Mouse (Mus musculus): ENCODE results near the gene Treml2.

Gene Treml2

DNA sequence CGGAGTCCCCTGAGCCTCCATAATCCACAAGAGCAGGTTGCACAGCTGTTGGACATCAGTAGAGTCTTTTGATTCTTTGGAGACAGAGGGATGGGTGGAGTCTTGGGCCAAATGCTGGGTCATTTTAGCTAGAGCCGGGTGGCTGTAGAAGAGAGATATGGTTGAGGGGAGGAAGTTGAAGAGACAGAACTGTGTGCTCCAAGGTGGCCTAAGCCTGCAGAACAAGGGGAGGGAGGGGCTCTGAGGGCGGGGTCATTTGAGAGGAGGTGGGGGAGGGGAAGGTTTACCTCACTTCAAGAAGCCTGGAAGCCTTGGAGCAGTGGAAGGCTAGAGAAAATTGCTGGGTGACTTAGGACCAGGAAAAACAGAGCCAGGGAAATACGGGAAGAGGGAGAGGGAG is at the start of gene Treml2:
Gene Treml2 (plus strand): TSS at position 296 of the 400 bp plus-strand sequence.
- DNase-seq, result no peak

DNA sequence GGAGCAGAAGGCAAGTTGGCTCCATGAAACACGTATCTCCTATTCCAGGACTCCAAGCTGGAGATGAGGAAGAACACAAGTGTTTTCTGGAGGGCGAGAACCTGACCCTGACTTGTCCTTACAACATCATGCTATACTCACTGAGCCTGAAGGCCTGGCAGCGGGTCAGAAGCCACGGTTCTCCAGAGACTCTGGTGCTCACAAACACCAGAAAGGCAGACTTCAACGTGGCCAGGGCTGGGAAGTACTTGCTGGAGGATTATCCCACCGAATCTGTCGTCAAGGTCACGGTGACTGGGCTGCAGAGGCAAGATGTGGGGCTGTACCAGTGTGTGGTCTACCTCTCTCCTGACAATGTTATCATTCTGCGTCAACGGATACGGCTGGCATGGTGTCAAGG is 49.8 kb upstream of the Treml2 start:
- no peak for DNase-seq

DNA sequence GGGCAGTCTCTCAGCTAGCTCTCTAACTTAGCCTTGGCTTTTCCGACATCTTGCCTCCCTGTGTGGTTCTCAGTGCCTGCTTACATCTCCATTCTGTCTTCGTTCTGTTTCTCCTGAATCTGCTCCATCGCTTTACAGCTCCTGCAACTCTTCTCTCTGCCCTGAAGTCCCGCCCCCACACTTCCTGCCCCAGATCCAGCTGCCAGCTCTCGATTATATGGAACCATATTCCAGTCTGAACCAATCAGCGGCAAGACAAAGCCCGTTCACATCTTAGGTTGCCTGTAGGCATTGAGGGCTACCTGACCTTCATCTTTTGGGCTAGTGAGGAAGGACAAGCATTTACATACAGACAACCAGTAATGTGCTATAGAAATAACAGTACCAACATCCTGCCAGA is 48.7 kb upstream of the Treml2 start:
- DNase-seq, result no peak

DNA sequence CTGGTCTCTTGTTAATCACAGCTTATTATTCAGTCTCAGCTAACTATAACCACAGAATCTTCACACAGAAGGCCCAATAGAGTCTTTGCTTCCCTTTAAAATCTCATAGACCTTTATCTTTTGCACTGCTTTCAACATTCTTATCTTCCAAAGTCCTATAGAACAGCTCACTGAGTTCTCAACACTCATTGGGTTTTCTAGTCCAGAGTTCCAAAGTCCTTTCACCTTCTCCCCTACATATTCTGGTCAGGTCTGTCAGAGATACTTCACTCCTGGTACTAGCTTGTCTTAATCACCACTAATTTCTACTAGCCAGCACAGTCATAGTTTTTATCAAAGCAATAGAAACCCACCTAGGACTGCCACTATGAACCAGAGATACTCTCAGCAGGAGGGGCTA is 42.7 kb upstream of the Treml2 start:
- DNase-seq, result no peak

DNA sequence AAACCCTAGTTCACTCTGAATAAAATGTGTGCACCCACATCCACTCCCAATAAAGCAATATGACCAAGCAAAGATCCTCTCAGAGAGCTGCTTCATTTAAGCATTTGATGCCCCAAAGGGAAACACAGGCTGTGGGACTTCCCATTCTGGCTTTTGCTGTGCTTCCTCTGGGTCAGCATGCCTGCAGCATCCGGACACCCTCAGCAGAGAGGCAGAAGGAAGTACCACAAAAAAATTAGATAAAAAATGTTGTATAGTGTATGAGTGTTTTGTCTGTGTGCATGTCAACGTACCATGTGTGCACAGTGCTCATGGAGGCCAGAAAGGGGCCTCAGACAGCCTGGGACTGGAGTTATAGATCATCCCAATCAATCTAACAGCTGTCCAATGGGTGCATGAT is 37.4 kb upstream of the Treml2 start:
- no peak for DNase-seq

DNA sequence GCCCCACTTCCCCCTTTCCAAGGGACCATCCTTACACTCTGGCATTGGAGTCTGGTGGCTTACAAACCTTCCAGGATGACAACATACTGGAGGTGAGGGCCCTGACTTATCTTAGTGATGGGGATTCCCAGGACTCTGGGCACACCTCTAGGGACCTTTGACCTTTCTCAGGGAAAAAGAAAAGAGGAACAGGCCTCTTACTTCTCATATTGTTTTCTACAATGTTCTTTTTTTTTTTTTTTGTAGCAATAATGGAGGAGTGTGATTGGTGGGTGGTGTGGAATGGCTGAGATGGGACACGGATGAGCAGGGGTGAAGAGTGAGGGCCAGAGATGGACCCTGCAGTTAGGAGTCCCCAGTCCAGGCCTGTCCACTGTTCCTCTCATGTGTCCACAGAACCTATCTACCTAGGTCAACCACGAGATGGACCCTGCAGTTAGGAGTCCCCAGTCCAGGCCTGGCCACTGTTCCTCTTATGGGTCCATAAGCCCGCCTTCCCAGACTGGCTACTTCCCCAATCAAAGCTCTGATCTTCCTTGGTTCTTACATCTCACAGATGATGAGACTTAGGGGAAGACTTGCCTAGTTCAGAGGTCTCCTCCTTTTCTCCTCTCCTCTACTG is 35.4 kb upstream of the Treml2 start, which contains the start of gene Treml4:
Gene Treml4 (plus strand): TSS at position 555 of the 622 bp plus-strand sequence.
- DNase-seq, result no peak

DNA sequence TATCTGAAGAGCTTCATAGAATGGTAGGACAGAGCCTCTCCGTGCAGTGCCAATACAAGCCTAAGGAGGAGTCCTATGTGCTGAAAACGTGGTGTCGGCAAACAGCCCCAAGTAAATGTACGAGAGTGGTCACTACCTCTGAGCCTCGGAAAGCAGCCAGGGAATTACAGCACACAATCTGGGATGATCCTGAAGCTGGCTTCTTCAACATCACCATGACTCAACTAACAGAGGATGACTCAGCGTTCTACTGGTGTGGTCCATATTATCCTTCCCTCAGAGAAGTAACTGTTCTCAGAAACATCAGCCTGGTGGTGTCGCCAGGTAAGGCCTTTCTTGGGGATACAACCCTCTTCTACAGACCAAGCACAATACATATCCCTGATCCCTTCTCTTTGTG is 34.6 kb upstream of the Treml2 start:
- no peak for DNase-seq

DNA sequence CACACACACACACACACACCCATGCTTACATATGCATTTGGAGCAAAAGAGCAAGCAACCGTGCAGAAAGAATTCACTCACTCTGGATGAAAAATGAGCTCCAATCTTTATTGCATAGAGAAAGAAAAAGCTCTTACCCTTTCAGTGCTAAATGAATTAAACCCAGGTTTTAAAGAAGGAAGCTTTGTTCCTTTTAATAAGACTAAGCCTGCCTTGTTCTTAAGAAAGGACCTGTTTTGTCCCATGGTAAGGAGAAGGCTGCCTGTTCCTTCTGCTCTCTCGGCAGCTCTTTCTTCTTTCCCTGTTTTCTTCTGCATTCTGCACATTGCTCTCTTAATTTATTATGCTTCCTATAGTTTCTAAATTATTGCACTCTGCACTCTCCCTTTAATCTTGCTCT is 33.2 kb upstream of the Treml2 start:
- DNase-seq, result no peak

DNA sequence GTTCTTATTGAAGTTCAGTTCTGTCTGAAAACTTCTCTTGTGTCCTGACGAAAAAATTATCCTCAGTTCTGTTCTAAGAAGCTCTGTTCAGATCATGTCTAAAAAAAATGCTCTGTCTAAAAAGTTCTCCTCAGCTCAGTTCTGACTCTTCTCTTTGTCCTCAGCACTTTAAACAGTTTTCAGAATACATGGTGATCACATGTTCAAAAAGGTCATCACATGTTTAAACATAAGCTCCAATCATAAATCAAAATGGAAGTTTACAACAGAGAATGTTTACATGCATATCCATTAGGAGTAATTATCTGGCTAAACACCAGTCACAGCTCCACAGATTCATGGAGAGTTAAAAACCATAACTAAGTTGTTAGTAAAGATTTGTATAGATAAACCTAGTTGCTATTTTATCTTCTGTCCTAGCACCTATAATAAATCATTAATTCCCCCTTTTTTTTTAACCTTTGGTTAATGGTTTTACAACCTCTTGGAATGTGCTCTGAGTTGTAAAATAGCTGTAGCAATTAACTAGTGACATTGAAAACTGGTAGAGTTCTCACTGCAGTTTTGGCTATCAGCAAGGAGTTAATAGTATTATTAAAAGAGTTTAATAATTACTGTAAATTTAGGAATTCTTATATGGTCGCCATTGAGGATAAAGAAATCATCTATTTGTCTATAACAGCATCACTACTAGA is 32.5 kb upstream of the Treml2 start:
- DNase-seq, result no peak

DNA sequence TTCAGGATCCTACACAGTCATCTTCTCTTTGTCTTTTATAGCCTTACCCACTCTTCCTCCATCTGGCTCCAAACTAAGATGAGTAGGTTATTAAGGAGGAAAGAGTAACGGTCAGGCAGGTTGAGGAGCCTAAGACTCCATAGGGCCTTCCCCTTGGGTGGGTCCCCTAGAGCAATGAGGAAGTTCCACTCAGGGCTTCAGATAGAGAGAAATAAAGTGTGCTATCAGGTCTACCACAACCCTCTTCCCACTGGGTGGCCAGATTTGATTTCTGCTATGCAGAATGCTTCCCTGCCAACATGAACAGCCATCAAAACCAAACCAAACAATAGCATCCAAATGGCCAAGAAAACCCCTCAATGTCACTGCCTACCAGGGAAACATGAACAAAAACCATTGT is 31.7 kb upstream of the Treml2 start:
- no peak for DNase-seq

DNA sequence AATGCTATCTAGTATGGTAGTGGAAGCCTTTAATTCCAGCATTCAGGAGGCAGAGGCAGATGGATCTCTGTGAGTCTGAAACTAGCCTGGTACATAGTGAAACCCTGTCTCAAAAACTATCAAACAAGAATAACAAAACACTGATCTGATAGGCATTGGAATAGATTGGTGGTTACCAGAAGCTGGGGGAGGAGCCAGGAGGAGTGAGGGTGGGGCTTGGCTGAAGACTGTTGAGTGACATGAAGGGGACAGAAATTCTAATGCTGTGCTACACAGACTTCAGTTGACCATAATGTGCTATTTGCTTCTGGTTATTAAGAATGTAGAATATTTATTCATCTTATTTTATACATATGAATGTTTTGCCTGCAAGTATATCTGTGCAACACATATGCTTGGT is 31.0 kb upstream of the Treml2 start:
- DNase-seq, result no peak

DNA sequence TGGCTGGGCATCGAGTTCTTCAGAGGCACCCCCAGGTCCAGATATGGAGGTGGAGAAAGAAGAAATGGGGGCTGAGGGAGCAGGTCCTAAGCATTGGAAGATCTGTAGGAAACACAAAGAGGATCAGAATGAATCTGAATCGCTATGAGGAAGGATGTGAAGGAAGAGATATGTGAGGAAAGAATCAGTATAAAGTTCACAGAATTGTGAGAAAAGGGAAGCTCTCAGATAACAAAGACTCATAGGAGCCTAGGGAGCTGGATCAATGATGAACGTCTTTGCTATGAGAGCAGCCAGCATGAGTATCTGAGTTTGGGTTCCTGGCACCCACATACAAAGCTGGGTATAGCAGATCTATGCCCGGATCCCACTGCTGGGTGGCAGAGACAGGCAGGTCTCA is 29.5 kb upstream of the Treml2 start:
- no peak for DNase-seq

DNA sequence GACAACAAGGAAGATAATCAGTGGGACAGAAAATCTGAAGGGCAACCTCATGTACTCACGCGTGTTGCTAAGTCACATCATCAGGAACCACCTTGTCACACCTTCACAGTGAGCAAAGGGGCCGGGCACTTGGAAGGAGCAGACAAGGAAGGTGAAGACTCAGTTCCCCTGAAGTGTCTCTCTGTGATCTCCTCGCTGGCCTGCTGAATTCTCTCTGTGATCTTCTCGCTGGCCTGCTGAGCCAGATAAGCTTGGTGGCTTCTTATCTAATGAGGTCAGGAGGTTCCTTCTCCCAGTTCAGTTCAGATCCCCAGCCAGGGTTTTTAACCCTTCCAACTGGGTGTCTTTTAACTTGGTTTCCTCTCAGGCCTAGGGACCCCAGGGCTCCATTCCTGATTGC is 27.1 kb upstream of the Treml2 start:
- DNase-seq, result no peak

DNA sequence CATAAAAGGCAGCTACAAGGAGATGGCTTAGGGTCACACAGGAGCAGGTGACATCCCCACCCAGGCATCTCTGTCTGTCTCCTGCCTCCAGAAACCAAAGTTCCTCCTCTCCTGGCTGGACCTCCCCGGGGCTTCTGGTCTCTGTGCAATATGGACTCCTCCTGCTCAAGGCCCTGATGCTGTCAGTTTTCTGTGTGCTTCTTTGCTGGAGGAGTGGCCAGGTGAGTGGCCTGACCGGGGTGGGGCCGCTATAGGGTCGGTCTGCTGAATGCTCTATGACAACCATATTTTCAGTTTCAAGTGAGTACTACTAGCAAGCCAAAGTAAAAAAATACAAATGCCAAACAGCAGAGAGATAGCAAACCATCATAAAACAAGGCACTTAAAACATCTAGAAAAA is 26.7 kb upstream of the Treml2 start:
- DNase-seq, result no peak

DNA sequence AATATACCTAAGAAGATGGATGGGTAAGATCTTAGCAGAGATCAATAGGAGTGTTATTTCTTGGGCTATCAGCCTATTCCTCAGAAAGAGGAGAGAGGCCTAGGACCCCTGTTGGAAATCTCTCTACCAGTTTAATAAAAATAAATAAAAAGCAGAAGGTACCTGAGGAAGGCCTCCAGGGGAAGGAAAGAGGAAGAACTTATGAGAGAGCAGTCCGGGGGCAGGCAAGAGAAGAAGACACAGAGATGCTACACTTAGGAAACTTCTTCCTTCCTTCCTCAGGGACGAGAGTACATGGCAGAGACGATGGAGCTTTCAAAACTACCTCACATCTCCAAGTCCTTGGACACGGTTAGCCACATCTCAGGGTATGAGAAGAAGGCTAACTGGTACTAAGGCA is 25.2 kb upstream of the Treml2 start:
- no peak for DNase-seq

DNA sequence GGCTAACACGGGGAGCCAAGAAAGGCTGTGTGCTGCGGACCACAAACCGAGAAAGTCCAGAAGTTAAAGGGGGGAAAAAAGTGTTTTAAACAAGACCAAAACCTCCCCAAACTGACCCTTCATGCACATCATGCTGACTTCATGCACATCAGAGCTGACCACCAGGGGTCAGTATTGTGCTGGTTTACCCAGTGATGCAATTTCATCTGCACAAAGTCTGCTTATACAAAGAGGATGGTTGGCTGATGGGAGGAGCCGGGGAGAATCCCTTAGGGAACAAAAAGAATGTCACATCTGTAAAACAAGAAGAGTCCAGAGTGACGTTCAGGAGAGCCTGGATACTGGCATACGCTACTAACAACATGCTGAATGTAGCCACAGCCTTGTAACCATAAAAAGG is 24.4 kb upstream of the Treml2 start:
- DNase-seq, result peak; percentile 69 to 77

DNA sequence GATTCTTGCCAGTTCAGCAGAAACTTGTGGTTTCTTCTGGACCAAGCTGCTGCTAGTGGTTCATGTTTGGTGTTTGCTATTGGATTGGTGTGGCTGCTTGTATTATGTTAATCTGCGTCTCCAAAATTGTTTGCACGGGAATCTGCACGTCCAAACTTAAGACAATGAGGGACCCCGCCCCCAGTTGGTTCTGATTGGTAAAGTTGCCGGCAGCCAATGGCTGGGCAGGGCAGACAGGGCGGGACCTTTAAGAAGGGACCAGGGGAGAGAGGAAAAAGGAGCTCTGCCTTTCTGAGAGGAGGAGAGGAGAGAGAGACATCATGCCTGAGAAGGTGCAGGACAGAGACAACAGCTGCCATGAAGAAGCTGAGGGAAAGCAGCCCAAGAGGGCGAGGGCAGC is 23.6 kb upstream of the Treml2 start:
- no peak for DNase-seq

DNA sequence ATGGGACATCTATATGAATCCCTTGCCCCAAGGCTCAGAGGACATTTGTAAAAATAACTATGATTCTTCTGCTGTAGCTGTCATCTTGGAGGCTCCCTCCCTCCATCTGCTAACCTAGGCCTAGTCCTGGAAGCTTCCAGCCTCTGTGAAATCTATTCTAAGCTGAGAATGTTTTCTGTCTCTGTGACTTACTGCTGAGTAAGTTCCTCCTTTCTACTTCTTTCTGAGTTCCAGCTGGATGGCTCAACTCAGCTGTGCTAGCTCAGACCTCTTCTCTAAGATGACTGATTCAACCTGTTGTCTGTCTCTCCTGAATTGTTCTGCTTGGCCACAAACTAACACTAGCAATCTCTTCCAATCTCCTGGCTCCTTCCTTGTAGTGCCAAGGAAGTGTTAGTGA is 20.9 kb upstream of the Treml2 start:
- DNase-seq, result no peak

DNA sequence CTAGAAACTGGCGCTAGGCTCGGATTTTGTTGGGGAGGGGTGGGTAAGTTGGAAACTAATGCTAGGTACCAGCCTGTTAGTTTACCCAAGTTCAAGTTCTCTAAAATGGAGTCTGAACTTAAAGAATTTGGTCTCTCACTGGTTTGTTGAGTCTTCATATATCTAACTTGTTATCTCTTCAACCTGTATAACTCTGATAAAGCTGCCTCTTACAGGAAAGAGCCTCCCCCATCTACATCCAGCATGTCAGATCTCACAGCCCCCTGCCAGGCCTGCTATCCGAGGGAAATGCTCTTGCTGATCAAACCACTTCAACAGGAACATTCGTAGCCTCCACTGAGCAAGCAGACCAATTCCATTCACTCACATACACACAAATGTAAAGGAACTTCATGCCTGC is 20.3 kb upstream of the Treml2 start:
- no peak for DNase-seq

DNA sequence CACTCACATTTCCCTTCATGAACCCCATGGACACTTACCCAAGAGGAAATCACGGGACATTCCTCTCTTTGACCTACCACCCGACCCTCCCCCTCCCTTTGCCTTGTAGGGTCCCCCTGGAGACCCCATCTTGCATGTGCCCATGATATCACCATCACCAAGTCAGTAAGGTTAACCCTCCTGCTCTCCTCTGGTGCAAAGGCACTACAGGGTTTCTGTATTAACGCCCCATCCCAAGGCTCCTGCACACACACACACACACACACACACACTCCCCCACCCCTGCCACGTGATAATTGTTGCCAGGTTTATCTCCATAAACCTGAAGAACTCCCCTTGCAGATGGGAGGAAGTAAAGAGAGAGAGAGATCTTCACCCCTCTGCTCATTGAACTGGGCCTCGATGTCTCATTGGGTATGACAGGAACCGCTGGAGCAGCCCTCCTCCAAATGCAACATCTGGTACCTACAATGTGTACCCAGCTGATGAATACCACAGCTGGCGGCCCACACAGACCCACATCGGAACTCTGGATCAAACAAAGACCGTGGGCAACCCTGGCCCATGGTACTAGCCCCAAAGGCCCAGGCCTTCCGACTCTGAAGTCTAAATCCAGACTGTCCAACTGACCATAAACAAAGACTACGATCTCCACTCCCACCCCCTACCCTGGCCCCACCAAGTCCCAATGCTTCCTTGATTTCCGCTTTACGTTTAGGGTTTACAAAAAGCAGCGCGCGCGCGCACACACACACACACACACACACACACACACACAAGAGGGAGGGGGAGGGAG is 18.2 kb upstream of the Treml2 start:
- peak; percentile 15 to 16 for DNase-seq

DNA sequence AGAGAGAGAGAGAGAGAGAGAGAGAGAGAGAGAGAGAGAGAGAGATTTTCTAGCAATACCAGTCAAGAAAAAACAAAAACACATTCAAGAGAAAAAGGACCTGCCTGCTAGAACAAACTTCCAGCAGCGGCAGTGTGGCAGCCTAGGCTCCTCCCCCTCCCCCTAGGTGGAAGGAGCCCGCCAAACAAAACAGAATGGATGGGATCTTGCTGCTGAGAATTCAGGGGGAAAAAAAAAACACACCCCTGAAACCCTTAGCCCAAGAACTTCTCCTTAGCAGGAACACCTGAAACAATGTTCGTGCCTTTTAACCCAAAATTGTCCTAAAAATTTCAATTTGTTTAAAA is 17.6 kb upstream of the Treml2 start:
- DNase-seq, result no peak

DNA sequence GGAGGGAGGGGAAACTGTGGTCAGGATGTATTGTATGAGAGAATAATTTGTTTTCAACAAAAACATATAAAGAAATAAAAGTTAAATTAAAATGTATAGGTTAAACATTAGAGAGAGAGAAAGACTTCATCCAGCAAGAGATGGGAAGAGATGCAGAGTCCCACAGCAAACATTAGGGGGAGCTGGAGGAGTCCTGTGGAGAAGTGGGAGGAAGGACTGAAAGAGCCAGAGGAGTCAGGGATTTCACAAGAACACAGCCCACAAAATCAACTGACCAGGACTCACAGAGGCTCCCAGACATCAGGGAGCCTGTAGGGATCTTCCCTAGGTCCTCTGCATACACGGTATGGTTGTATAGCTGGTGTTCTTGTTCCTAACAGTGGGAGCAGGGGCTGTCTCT is 12.5 kb upstream of the Treml2 start:
- no peak for DNase-seq

DNA sequence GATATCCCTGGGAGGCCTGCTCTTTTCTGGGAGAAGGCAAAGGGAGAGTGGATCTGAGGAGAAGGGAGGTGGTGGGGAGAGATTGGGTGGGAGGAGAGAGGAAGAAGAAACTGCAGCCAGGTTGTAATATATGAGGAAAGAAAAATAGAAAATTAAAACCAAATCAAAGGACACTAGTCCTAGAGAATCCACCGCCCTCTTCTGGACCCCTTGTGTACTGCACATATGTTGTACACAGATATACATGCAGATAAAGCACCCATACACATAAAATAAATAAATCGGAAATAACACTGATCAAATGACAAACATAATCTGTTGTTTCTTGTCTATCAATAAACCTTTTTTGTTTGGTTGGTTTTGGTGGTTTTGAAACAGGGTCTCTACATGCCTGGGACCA is 12.0 kb upstream of the Treml2 start:
- DNase-seq, result peak in 1 of 2 experiments; percentile 33

DNA sequence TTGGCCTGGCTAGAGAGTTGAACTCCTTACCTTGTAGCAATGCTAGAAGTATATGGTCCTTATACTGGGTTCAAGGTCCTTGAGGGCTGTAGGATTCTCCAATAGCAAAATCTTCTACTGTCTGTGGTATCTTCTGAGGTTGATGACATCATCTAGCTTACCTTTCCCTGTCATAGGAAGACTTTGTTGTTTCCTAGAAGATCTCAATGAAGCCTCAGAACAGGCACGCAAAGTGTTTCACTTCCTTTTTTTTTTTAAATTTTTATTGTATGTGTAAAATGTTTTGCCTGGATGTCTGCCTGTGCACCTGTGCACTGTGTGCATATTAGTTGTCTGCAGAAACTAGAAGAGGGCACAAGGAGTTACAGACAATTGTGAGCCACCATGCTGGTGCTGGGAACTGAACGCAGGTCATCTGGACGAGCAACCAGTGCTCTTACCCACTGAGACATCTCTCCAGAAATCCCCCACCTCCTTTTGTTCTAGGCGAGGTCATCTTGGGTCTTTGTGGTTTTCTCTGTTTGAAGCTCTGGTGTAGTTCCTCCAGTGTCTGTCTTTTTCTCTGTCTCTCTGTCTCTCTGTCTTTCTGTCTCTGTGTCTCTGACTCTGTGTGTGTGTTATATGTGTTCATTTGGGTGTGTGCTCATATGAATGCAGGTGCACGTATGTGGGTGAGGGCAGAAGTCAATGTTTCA is 5.7 kb upstream of the Treml2 start:
- DNase-seq, result no peak

Measured in thymus, postnatal 36 days (tissue).